Mouse (Mus musculus) olfactory bulb, adult 2 months (tissue): ENCODE measurements at regions not wholly inside any gene's neighbourhood (a gene's known extent, or its start where the extent isn't known, plus 50 kb on each side); places are given as distances from the start of the nearest gene placed in this dataset.

Experiments
- CTCF ChIP-seq: fragments of 200-500 bp; IDR thresholded peaks from 2 replicates; pipeline ENCODE4 v1.5.1; 2012; ENCODE audit warnings: low read depth, mild to moderate bottlenecking, low read length, moderate library complexity; ENCODE audit not compliant: insufficient read depth
- POLR2A ChIP-seq: fragments of 200-500 bp; IDR thresholded peaks from 2 replicates; pipeline ENCODE4 v1.6.1; 2012; ENCODE audit warnings: mild to moderate bottlenecking, low read depth, low read length, moderate library complexity; ENCODE audit not compliant: insufficient read depth

DNA sequence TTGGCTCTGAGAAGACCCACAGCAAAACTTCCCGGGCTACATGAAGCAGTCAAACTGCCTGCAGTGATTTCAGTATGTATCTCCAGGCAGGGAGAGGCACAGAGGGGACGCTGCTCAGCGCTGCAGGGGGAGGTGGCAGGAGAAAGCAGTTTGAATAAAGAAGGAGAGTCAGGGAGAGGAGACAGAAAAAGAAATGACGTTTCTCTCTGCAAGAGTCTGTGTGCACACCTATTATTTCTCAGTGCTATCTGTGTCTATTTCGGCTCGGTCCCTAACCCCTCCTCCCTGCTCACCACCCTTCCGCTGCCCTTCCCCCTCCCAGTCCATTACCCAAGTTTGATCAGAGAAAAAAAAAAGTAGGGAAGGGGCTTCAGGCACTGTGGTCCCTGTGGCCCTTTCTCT is 391.4 kb upstream of the Cited2 start:
- no peak for TF ChIP-seq CTCF
- no peak for TF ChIP-seq POLR2A
